Mouse (Mus musculus): ENCODE measurements at regions not wholly inside any gene's neighbourhood (a gene's known extent, or its start where the extent isn't known, plus 50 kb on each side); places are given as distances from the start of the nearest gene placed in this dataset.

- no peak for DNase-seq
These were observed 1435.0 kb downstream of the Slc22a22 start for GRCm38 (mm10) chr15:56042449-56042848.

GRCm38 (mm10) chr15:56030007-56030406 is 1447.4 kb downstream of the Slc22a22 start:
- no peak for DNase-seq

GRCm38 (mm10) chr15:56027197-56027818 is 1450.1 kb downstream of the Slc22a22 start:
- no peak for DNase-seq

GRCm38 (mm10) chr15:56024705-56025104 is 1452.7 kb downstream of the Slc22a22 start:
- no peak for DNase-seq

- DNase-seq, result no peak
These were observed 1453.5 kb downstream of the Slc22a22 start for GRCm38 (mm10) chr15:56023862-56024484.

DNA sequence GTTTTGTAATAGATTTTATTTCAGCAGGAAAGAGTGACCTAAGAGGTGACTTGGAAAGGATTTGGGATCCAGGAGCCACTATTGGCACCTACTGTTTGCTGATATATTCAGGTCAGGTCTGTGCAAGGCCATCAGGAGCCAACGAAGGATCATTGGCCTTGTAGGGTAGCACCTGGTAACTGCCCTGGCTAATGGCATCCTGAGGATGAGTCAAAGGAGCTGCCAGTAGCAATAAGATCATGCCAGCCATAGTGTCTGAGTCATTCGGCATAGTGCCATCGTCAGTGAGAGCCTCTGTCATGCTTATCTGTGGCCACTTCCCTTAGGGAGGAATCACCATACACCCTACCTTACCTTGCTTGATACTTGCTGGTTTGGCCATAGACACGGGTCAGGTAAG is 1455.1 kb downstream of the Slc22a22 start:
- no peak for DNase-seq

GRCm38 (mm10) chr15:56018141-56018540 is 1459.3 kb downstream of the Slc22a22 start:
- DNase-seq, result no peak

DNA sequence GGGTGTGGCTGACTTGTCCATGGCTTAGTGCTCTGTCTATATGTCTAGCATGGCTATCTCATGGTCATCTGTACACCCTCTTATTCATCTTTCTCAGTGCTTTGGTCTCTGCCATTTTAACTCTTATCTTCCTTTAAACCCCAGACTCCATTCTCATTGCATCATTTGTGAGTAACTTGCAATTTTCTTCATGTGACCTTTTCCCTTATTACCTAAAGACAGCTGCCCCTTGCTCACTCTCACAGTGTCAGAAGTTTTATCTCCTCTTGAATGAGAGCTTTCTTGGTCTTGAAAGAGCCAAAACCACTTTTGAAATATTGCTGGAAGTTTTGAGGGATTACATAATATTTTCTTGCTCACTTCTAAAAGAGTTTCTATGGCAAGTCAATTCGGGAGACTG is 1459.9 kb downstream of the Slc22a22 start:
- DNase-seq, result no peak

DNA sequence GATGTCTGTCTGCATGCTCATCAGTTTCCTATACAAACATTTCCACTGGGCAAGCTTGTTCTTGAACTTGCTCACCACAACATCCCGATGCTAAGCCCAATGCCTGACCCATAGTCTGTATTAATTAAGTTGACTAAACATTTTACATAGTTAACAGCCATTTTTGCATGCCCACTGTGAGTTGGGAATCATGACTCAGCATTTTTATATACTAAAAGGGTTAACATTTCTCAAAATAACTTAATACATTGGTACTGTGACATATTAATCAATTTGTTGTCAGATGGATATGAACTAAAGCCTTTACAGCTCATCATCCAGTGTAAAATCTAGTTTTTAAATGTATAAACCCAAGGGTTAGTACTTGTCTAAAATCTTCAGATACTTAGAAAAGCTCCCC is 1461.4 kb downstream of the Slc22a22 start:
- no peak for DNase-seq

- peak; percentile 48 for DNase-seq
These were observed 1463.3 kb downstream of the Slc22a22 start for GRCm38 (mm10) chr15:56014059-56014620.

DNA sequence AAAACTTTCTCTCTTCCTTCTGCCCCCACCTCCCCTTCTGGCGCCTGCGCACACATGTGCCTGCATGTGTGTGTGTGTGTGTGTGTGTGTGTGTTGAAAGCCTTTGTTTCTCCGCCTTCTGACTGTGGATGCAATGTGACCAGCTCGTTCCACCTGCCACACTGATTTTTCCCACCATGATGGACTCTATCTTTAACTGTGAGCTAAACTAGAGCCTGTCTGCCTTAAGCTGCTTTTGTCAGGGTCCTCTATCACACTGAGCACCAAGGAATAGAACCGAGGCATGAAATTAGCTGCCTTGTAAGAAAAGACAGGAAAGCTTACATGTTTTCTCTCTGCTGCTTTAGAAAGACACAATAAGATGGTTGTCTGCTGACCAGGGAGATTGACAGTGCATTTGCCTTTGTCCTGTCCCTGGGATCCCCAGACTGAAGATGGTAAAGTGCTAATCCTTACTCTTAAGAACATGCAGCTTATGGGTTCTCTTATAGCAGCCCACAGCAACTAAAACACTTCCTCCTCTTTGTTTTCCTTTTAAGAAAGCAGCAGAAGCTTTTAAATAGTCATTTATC is 1468.7 kb downstream of the Slc22a22 start:
- DNase-seq, result no peak

GRCm38 (mm10) chr15:56007376-56007775 is 1470.0 kb downstream of the Slc22a22 start:
- no peak for DNase-seq

DNA sequence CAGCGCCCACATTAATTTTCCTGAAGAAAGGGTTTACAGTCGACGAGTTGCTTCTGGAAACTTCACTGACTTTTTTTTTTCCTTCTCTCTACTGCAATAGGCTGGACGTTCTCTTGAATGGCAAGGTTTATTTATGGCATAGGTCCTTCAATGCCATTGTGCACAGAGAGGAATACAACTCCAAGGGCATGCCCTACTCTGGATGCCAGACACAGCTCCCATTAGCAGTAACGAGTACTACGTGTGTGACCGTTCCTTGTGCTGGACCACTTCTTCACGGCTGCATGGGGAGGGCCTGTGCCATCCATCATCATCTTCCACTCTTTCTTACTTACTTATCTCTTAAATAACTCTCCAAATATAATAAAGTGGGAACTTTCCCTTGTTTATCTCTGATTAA is 1472.1 kb downstream of the Slc22a22 start:
- DNase-seq, result no peak

DNA sequence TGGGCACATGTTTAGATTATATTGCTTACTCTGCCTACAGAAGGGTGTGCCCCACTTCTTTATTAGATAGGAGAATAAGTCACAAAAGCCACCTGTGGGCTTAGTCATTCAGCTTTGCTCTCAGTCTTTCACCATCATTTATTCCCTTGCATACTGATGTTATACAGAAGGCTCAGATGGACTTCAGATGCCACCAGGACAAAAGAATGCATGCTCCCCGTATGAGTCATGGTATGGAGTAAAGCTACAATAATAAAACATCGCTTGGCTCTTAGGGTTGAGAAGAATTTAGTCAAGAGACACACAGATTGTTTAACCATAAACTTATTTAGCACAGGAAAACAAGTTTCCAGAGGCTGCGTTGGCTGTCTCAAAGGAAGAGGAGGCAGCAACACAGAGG is 1473.5 kb downstream of the Slc22a22 start:
- DNase-seq, result no peak

GRCm38 (mm10) chr15:55999605-56000004 is 1477.8 kb downstream of the Slc22a22 start:
- no peak for DNase-seq

DNA sequence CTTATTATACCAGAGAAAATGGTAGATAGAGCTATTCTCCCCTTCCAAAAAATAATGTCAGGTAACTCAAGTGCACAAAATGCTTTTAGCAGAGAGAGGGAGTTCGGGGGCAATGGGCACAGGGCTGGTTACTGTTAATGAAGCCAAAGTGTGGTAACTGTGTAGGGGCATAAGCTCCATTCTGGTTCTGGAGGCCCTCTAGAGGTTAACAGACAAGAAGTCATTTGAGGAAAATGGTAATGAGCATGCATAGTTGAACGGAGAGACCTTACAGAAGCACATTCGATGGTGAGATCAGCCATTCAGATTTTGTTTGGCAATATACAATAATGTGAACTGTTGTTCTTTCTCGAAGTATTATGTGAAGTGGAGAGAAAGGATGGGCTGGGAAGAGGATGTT is 1479.4 kb downstream of the Slc22a22 start:
- DNase-seq, result no peak

GRCm38 (mm10) chr15:55994680-55995079 is 1482.7 kb downstream of the Slc22a22 start:
- DNase-seq, result no peak

GRCm38 (mm10) chr15:55975843-55976242 is 1501.6 kb downstream of the Slc22a22 start:
- DNase-seq, result peak; percentile 7

GRCm38 (mm10) chr15:55966780-55967179 is 1510.6 kb downstream of the Slc22a22 start:
- DNase-seq, result no peak

DNA sequence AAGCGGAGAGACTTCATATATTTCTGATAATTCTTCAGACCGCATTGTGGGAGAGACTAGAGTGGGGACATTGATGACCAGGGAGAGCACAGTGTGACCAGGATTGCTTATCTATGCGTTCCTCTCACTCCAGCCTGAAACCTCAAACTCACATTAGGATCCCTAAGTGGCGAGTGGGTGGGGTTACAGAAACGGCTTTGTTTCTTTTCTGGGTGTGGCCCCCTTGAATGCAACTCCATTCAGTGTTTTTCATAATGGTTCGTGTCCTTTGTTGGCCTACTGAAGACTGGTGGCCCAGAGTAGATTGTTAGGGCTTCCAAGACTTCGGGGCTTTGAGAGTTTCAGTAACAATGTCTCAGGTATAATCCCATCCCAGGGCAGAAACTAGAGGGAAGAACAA is 1512.1 kb downstream of the Slc22a22 start:
- no peak for DNase-seq

GRCm38 (mm10) chr15:55962093-55962492 is 1515.3 kb downstream of the Slc22a22 start:
- DNase-seq, result no peak
